Mouse (Mus musculus) small intestine, adult 2 months (tissue): ENCODE measurements around the gene Ablim1. TPM values are rescaled to one million over a fixed set of nuclear protein-coding genes. Genes with fewer than 3 reads are reported as not detected.

Experiments
- H3K27ac ChIP-seq: fragments of 200-500 bp; 2 replicates; pipeline ENCODE4 v1.5.1; 2012; ENCODE audit warnings: low read depth, low read length, control low read depth, inconsistent platforms; ENCODE audit not compliant: insufficient read depth
- H3K27me3 ChIP-seq: fragments of 200-500 bp; 2 replicates; pipeline ENCODE4 v1.6.1; 2012; ENCODE audit warnings: mild to moderate bottlenecking, moderate library complexity, low read length, inconsistent platforms; ENCODE audit not compliant: control insufficient read depth, insufficient read depth
- H3K36me3 ChIP-seq: fragments of 200-500 bp; 2 replicates; pipeline ENCODE4 v1.6.1; 2012; ENCODE audit warnings: mild to moderate bottlenecking, low read length, control low read depth, inconsistent platforms; ENCODE audit not compliant: control insufficient read depth, insufficient read depth
- H3K4me1 ChIP-seq: fragments of 200-500 bp; 2 replicates; pipeline ENCODE4 v1.6.1; 2012; ENCODE audit warnings: low read length, inconsistent platforms, mixed read lengths; ENCODE audit not compliant: control insufficient read depth, insufficient read depth, insufficient read length
- H3K4me3 ChIP-seq: fragments of 200-500 bp; 2 replicates; pipeline ENCODE4 v1.5.1; 2012; ENCODE audit warnings: low read depth, mild to moderate bottlenecking, control low read depth, inconsistent platforms, low read length, moderate library complexity
- CTCF ChIP-seq: fragments of 200-500 bp; IDR thresholded peaks from 2 replicates; pipeline ENCODE4 v1.5.1; 2012; ENCODE audit warnings: low read depth, mild to moderate bottlenecking, control low read depth, inconsistent platforms, low read length, moderate library complexity, mixed read lengths; ENCODE audit not compliant: insufficient replicate concordance, insufficient read length; ENCODE audit errors: extremely low read depth
- POLR2A ChIP-seq: fragments of 200-500 bp; IDR thresholded peaks from 2 replicates; pipeline ENCODE4 v1.6.1; 2012; ENCODE audit warnings: low read depth, mild to moderate bottlenecking, control low read depth, inconsistent platforms, low read length, moderate library complexity
- WGBS: fragments of 180-500 bp; shearing (Covaris S2); methylation state at CpG from one replicate; pipeline ENCODE4 v1.1.7; 2018; 5-methylcytosine and 5-hydroxymethylcytosine counted together
- polyA plus RNA-seq: library from polyadenylated mRNA; depleted of rRNA; stranded (reverse); fragments of >200 nt; gene quantifications from 2 replicates; pipeline ENCODE4 v1.2.3, GENCODE M21; 2012

Gene Ablim1
- polyA plus RNA-seq, 1 experiment, result 47.2 TPM

GRCm38 (mm10) chr19:57283310-57283709, 31.4 kb downstream of the Ablim1 start:
- H3K27me3 ChIP-seq, result no peaks in the 10 kb centered on the region
- no peaks in the 10 kb centered on the region for H3K36me3 ChIP-seq
- 74% methylated on average over 3 of the region's 3 CpGs for WGBS
- H3K4me1 ChIP-seq, result peaks cover 7% of the 10 kb centered on the region; the same call in 1 of the 2 replicates
- no peak overlapping the region for H3K4me3 ChIP-seq
- H3K27ac ChIP-seq, result no peak overlapping the region
- TF ChIP-seq CTCF (no peak), POLR2A (no peak)

- WGBS, result 62% methylated on average over 5 of the region's 5 CpGs
- Histone ChIP-seq H3K4me1 (peaks cover 7% of the 10 kb centered on the region; the same call in 1 of the 2 replicates), H3K36me3 (no peaks in the 10 kb centered on the region), H3K27ac (no peak overlapping the region), H3K4me3 (no peak overlapping the region), H3K27me3 (no peaks in the 10 kb centered on the region)
- TF ChIP-seq POLR2A (no peak), CTCF (no peak)
Measured at GRCm38 (mm10) chr19:57282642-57283041, 32.1 kb downstream of the Ablim1 start.

- no peaks in the 10 kb centered on the region for H3K36me3 ChIP-seq
Measured at GRCm38 (mm10) chr19:57279666-57280065, 35.1 kb downstream of the Ablim1 start.

GRCm38 (mm10) chr19:57278263-57278662, 36.5 kb downstream of the Ablim1 start:
- Histone ChIP-seq H3K4me3 (no peak overlapping the region), H3K4me1 (peaks cover 18% of the 10 kb centered on the region), H3K36me3 (no peaks in the 10 kb centered on the region), H3K27me3 (no peaks in the 10 kb centered on the region), H3K27ac (no peak overlapping the region)
- 93% methylated on average over 8 of the region's 8 CpGs for WGBS
- TF ChIP-seq POLR2A (no peak), CTCF (no peak)

More at GRCm38 (mm10) chr19:57279666-57280065, 35.1 kb downstream of the Ablim1 start:
- no peak overlapping the region for H3K27ac ChIP-seq
- no peaks in the 10 kb centered on the region for H3K27me3 ChIP-seq
- no peak overlapping the region for H3K4me3 ChIP-seq
- TF ChIP-seq CTCF (no peak), POLR2A (no peak)
- WGBS, result 77% methylated on average over 4 of the region's 4 CpGs
- peaks cover 7% of the 10 kb centered on the region; the same call in 1 of the 2 replicates for H3K4me1 ChIP-seq

- Histone ChIP-seq H3K27ac (no peak overlapping the region), H3K4me3 (no peak overlapping the region), H3K4me1 (peaks cover 25% of the 10 kb centered on the region), H3K36me3 (no peaks in the 10 kb centered on the region), H3K27me3 (no peaks in the 10 kb centered on the region)
- 94% methylated on average over 6 of the region's 6 CpGs for WGBS
- TF ChIP-seq CTCF (no peak), POLR2A (no peak)
Measured at GRCm38 (mm10) chr19:57277010-57277409, 37.7 kb downstream of the Ablim1 start.

- Histone ChIP-seq H3K36me3 (no peaks in the 10 kb centered on the region), H3K27ac (peak overlapping the region; percentile 92), H3K27me3 (no peaks in the 10 kb centered on the region), H3K4me3 (peak overlapping the region; percentile 53; the same call in 1 of the 2 replicates), H3K4me1 (peaks cover 23% of the 10 kb centered on the region)
- no peak for TF ChIP-seq POLR2A
- TF ChIP-seq CTCF, result no peak
- WGBS, result 14% methylated on average over 15 of the region's 15 CpGs
Measured at GRCm38 (mm10) chr19:57275166-57275953, 39.4 kb downstream of the Ablim1 start.

- Histone ChIP-seq H3K27me3 (no peaks in the 10 kb centered on the region), H3K36me3 (no peaks in the 10 kb centered on the region), H3K4me1 (peaks cover 23% of the 10 kb centered on the region), H3K4me3 (peak overlapping the region; percentile 53), H3K27ac (peak overlapping the region; percentile 92)
- WGBS, result 7% methylated on average over 6 of the region's 6 CpGs
- TF ChIP-seq CTCF (no peak), POLR2A (no peak)
Measured at GRCm38 (mm10) chr19:57274717-57275116, 40.0 kb downstream of the Ablim1 start.

GRCm38 (mm10) chr19:57274286-57274685, 40.4 kb downstream of the Ablim1 start:
- TF ChIP-seq POLR2A (no peak), CTCF (no peak)
- no peaks in the 10 kb centered on the region for H3K27me3 ChIP-seq
- peak overlapping the region; percentile 92 for H3K27ac ChIP-seq
- peak overlapping the region; percentile 27 for H3K4me3 ChIP-seq
- H3K36me3 ChIP-seq, result no peaks in the 10 kb centered on the region
- 32% methylated on average over 12 of the region's 12 CpGs for WGBS
- H3K4me1 ChIP-seq, result peaks cover 20% of the 10 kb centered on the region
